Mouse (Mus musculus) liver, embryonic 11.5 days (tissue): Measurements from ENCODE around the gene Yy1. TPM values are rescaled to one million over a fixed set of nuclear protein-coding genes. Genes with fewer than 3 reads are reported as not detected.

ENCODE experiments used
- ATAC-seq: fragments of 200-750 bp; cut with Nextera tagmentation; replicated peaks from 2 replicates; pipeline ENCODE4 v1.8.0; 2017; ENCODE audit warnings: moderate number of reproducible peaks, mild to moderate bottlenecking, moderate TSS enrichment, moderate library complexity; ENCODE audit not compliant: low FRiP score
- DNase-seq: peaks from one replicate; pipeline ENCODE4 v3.0.0-alpha.2; 2017; ENCODE audit warnings: low spot score
- H3K27ac ChIP-seq: fragments of 300-500 bp; sonication (generic); 2 replicates; pipeline ENCODE4 v1.5.1; 2014; ENCODE audit warnings: mild to moderate bottlenecking, low read depth, low read length, control low read depth
- H3K27me3 ChIP-seq: fragments of 300-500 bp; sonication (generic); replicated peaks from 2 replicates; pipeline ENCODE4 v1.6.1; 2014; ENCODE audit warnings: low read length, mixed read lengths; ENCODE audit not compliant: control insufficient read depth, insufficient read depth
- H3K36me3 ChIP-seq: fragments of 300-500 bp; sonication (generic); 2 replicates; pipeline ENCODE4 v1.6.1; 2014; ENCODE audit warnings: mild to moderate bottlenecking, low read length, moderate library complexity, mixed read lengths; ENCODE audit not compliant: control insufficient read depth, insufficient read depth
- H3K4me1 ChIP-seq: fragments of 300-500 bp; sonication (generic); replicated peaks from 2 replicates; pipeline ENCODE4 v1.6.1; 2014; ENCODE audit warnings: low read length, mixed read lengths; ENCODE audit not compliant: control insufficient read depth, insufficient read depth
- H3K4me2 ChIP-seq: fragments of 300-500 bp; sonication (generic); 2 replicates; pipeline ENCODE4 v1.6.1; 2014; ENCODE audit warnings: mild to moderate bottlenecking, control low read depth, moderate library complexity
- H3K4me3 ChIP-seq: fragments of 300-500 bp; sonication (generic); 2 replicates; pipeline ENCODE4 v1.5.1; 2014; ENCODE audit warnings: low read depth, low read length, control low read depth
- H3K9ac ChIP-seq: fragments of 300-500 bp; sonication (generic); 2 replicates; pipeline ENCODE4 v1.6.1; 2014; ENCODE audit warnings: low read depth, low read length, control low read depth
- H3K9me3 ChIP-seq: fragments of 300-500 bp; sonication (generic); 2 replicates; pipeline ENCODE4 v1.6.1; 2016; ENCODE audit warnings: low read length, inconsistent platforms, mixed read lengths; ENCODE audit not compliant: control insufficient read depth
- WGBS: fragments of 180-500 bp; shearing (Covaris S2); extraction: QIAGEN DNeasy Blood & Tissue Kit; methylation state at CpG from one replicate; pipeline ENCODE4 v1.1.7; 2014; 5-methylcytosine and 5-hydroxymethylcytosine counted together
- microRNA counts: library from miRNA; unstranded; fragments of <30 nt; microRNA quantifications from one replicate; lab custom pipeline; 2015
- microRNA-seq: library from miRNA; unstranded; fragments of <30 nt; microRNA quantifications from one replicate; pipeline ENCODE4, GENCODE M21; 2017; ENCODE audit warnings: borderline number of aligned reads
- polyA plus RNA-seq: library from polyadenylated mRNA; unstranded; fragments of >200 nt; fragmentation: Nextera tagmentation; extraction: Ambion mirVana; gene quantifications from 2 replicates; pipeline ENCODE4 v1.2.1, GENCODE M21; 2014

Gene Yy1
- polyA plus RNA-seq, 1 experiment from 2014 or later: 19.2 TPM

DNA sequence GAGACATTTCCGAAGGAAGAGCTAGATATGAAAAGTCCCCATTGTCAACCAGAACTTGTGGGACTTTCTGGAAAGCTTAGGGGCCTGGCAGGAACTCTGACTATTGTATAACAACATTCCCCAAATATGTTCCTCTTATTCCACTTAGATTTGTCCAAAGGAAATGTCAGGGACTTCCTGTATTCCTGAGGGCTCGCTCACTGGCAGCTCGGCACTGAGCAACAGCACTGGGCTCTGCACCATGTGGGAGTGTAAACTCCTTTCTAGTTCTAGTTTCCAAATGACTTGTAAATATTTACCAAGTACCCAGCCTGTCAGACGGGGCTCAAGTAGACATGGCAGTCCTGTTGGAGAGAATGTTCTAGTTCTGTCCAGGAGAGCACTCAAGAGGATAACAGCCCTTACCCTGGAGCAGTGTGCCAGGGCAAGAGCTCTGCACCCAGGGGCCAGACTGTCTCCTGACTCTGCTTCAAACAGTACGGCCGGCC lies 72.3 kb downstream of the Yy1 start:
- Histone ChIP-seq H3K4me1 (no peaks in the 10 kb centered on the region), H3K36me3 (peaks cover 59% of the 10 kb centered on the region), H3K4me2 (no peak overlapping the region), H3K9ac (no peak overlapping the region), H3K27ac (no peak overlapping the region), H3K9me3 (no peaks in the 10 kb centered on the region), H3K4me3 (no peak overlapping the region), H3K27me3 (no peaks in the 10 kb centered on the region)
- DNase-seq: no peak
- no peak for ATAC-seq
- WGBS: 81% methylated on average over 6 of the region's 6 CpGs

DNA sequence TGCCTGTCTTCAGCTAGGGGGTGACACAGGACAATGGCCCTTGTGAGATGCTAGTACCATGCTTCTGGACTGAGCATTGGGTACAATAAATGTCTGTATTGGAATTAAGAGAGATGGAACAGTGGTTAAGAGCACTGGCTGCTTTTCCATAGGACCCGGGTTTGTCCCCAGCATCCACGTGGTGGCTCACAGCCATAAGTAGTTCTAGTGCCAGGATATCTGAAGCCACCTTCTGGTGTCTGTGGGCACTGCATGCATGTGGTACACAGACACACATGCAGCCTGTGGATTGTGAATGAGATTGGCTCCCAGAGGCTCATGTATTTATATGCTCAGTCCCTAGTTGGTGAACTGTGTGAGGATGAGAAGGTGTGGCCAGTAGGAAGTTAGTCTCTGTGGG lies 76.8 kb downstream of the Yy1 start:
- H3K4me3 ChIP-seq: no peak overlapping the region
- ATAC-seq (no peak), DNase-seq (no peak)
- 87% methylated on average over 2 of the region's 2 CpGs for WGBS
- H3K4me1 ChIP-seq: no peaks in the 10 kb centered on the region
- no peak overlapping the region for H3K27ac ChIP-seq
- no peak overlapping the region for H3K9ac ChIP-seq
- no peak overlapping the region for H3K4me2 ChIP-seq
- no peaks in the 10 kb centered on the region for H3K9me3 ChIP-seq
- H3K36me3 ChIP-seq: peaks cover 39% of the 10 kb centered on the region
- H3K27me3 ChIP-seq: no peaks in the 10 kb centered on the region

MicroRNAs within 50 kb of the gene (microRNA counts, 519-probe panel; counts per million panel counts)
- not detected for microRNA mmu-miR-345-3p (lab: Ali Mortazavi, UCI)
- 3,003 counts per million, percentile 11 among the panel's probes with 10 or more counts for microRNA mmu-miR-345-5p (lab: Ali Mortazavi, UCI)

Small RNAs within 50 kb of the gene (microRNA-seq; reads per million reads assigned to microRNA genes)
- gene Mir345: 102 reads per million, percentile 48 among the genes with 10 or more reads in this experiment

Other genes with a start within 250 kb of the Yy1 start
- gene Evl, start 238.3 kb upstream of the Yy1 start, polyA plus RNA-seq: 27.3 and 29.7 TPM in 2 replicates
- gene Degs2, start 90.7 kb upstream of the Yy1 start, polyA plus RNA-seq: 0.33 and 0.48 TPM in 2 replicates
- gene Slc25a29, start 42.9 kb downstream of the Yy1 start, polyA plus RNA-seq: 2.9 and 3.9 TPM in 2 replicates
- gene Slc25a47, start 43.1 kb downstream of the Yy1 start, polyA plus RNA-seq: 4.5 and 5.2 TPM in 2 replicates
- 4.1 and 5.3 TPM in 2 replicates for gene Wdr25, start 100.7 kb downstream of the Yy1 start, polyA plus RNA-seq
- gene Wars, start 101.2 kb downstream of the Yy1 start, polyA plus RNA-seq: 90.8 and 102 TPM in 2 replicates